Mouse (Mus musculus) stomach, embryonic 14.5 days (tissue): ENCODE data around the gene Paip2b. TPM values are rescaled to one million over a fixed set of nuclear protein-coding genes. Genes with fewer than 3 reads are reported as not detected.
"Not testable (repeated sequence)": the region's sequence is repeated elsewhere in the genome, so short reads cannot be mapped to it uniquely, and the experiment has no call there.

Experiments
- ATAC-seq: fragments of 200-750 bp; cut with Nextera tagmentation; 2 replicates; pipeline ENCODE4 v1.8.0; 2017; ENCODE audit warnings: low read depth, moderate TSS enrichment; ENCODE audit not compliant: insufficient number of reproducible peaks, insufficient read depth, low FRiP score
- H3K27ac ChIP-seq: fragments of 300-500 bp; sonication (generic); 2 replicates; pipeline ENCODE4 v1.5.1; 2014; ENCODE audit warnings: mild to moderate bottlenecking, low read length, moderate library complexity, mixed read lengths
- H3K27me3 ChIP-seq: fragments of 300-500 bp; sonication (generic); 2 replicates; pipeline ENCODE4 v1.6.1; 2014; ENCODE audit warnings: low read length, control low read depth, mixed read lengths; ENCODE audit not compliant: control insufficient read depth, insufficient read depth
- H3K36me3 ChIP-seq: fragments of 300-500 bp; sonication (generic); 2 replicates; pipeline ENCODE4 v1.6.1; 2014; ENCODE audit warnings: mild to moderate bottlenecking, control low read depth, low read length, moderate library complexity, mixed read lengths; ENCODE audit not compliant: control insufficient read depth, insufficient read depth
- H3K4me1 ChIP-seq: fragments of 300-500 bp; sonication (generic); 2 replicates; pipeline ENCODE4 v1.6.1; 2014; ENCODE audit warnings: low read length, control low read depth, mixed read lengths; ENCODE audit not compliant: control insufficient read depth, insufficient read depth
- H3K4me2 ChIP-seq: fragments of 300-500 bp; sonication (generic); replicated peaks from 2 replicates; pipeline ENCODE4 v1.6.1; 2014; ENCODE audit warnings: low read depth, low read length, control low read depth
- H3K4me3 ChIP-seq: fragments of 300-500 bp; sonication (generic); 2 replicates; pipeline ENCODE4 v1.5.1; 2014; ENCODE audit warnings: low read depth, low read length, control low read depth
- H3K9ac ChIP-seq: fragments of 300-500 bp; sonication (generic); replicated peaks from 2 replicates; pipeline ENCODE4 v1.6.1; 2014; ENCODE audit warnings: low read depth, mild to moderate bottlenecking, control low read depth, low read length, moderate library complexity, mixed read lengths
- H3K9me3 ChIP-seq: fragments of 300-500 bp; sonication (generic); 2 replicates; pipeline ENCODE4 v1.6.1; 2016; ENCODE audit warnings: low read depth, low read length, control low read depth; ENCODE audit not compliant: control insufficient read depth
- WGBS: fragments of 180-500 bp; shearing (Covaris S2); extraction: QIAGEN DNeasy Blood & Tissue Kit; methylation state at CpG from one replicate; pipeline ENCODE4 v1.1.7; 2014; 5-methylcytosine and 5-hydroxymethylcytosine counted together
- polyA plus RNA-seq: library from polyadenylated mRNA; unstranded; fragments of >200 nt; fragmentation: Nextera tagmentation; extraction: Ambion mirVana; gene quantifications from 2 replicates; pipeline ENCODE4 v1.2.1, GENCODE M21; 2014

The Paip2b gene
- polyA plus RNA-seq, 1 experiment from 2014 or later: 20.7 TPM

DNA sequence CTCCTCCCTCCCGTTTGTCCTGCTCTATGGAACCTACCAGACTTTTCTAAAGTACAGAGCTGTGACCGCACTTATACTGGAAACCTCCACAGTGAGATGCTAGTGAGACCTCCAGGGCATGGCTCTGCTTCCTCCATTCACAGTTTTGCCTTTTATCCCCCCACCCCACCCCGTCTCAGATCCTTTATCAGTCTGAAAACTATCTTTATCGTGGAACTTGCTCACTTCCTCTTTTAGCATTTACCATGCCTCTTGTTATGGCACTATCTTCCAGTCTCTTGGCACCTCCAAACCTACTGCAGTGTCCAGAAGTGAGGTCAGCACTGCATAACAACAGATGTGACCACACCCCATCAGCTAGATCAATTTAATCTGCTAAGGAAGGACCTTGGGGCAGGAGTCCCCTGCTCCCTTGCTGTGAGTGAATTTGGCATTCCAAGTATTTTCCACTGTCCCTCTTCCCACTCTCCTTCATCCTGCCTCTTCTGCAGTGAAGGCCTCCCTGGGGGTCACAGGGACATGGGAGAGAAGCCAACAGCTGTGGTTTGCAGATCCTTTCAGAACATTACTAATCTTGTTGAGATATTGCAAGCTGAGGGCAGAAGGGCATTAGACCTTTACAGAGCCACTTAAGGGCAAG is 40.2 kb downstream of the Paip2b start:
- H3K9ac ChIP-seq: no peak overlapping the region
- WGBS: 62% methylated on average over 4 of the region's 4 CpGs
- H3K4me3 ChIP-seq: no peak overlapping the region
- no peaks in the 10 kb centered on the region for H3K9me3 ChIP-seq
- H3K27me3 ChIP-seq: no peaks in the 10 kb centered on the region
- H3K4me1 ChIP-seq: no peaks in the 10 kb centered on the region
- H3K4me2 ChIP-seq: no peak overlapping the region
- no peaks in the 10 kb centered on the region for H3K36me3 ChIP-seq
- no peak for ATAC-seq
- no peak overlapping the region for H3K27ac ChIP-seq

DNA sequence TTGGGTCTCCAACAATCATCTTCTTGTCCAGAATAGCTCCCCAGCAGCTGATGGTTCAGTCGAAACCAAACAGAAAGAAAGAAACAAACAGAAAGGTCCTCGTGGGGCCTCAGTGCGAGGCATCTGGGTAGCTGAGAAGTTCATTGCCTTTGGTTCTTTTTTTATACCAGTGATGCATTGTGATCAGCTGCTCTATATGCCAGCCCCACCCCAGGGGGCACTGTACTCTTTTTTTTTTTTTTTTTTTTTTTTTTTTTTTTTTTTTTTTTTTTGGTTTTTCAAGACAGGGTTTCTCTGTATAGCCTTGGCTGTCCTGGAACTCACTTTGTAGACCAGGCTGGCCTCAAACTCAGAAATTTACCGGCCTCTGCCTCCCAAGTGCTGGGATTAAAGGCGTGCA is 41.0 kb downstream of the Paip2b start:
- 82% methylated on average over 5 of the region's 5 CpGs for WGBS
- H3K9ac ChIP-seq, H3K9me3 ChIP-seq, H3K4me3 ChIP-seq, ATAC-seq, H3K27me3 ChIP-seq, H3K4me2 ChIP-seq, H3K36me3 ChIP-seq, H3K27ac ChIP-seq, H3K4me1 ChIP-seq: not testable (repeated sequence)

DNA sequence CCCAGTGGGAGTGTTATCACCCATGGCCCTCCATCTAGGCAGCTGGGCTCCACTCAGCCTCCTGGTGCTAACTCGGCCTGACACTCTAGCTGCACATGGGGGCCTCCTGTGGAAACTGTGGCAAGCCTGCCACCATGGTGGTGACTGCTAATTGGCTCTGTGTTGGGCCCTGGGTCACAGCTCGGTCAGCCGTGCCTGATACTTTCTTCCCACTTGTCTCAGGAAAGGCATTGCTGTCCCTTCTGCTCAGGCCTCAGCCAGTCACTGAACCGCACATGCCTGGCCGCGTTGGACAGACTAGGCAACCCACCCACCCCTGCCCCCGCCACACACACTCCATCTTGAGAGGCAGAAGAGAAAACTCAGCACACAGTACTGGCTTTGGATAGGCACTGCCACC is 43.0 kb downstream of the Paip2b start:
- ATAC-seq: no peak
- Histone ChIP-seq H3K9me3 (no peaks in the 10 kb centered on the region), H3K4me1 (no peaks in the 10 kb centered on the region), H3K4me2 (no peak overlapping the region), H3K27me3 (no peaks in the 10 kb centered on the region), H3K36me3 (no peaks in the 10 kb centered on the region), H3K9ac (no peak overlapping the region), H3K27ac (no peak overlapping the region), H3K4me3 (no peak overlapping the region)
- WGBS: 81% methylated on average over 7 of the region's 7 CpGs

DNA sequence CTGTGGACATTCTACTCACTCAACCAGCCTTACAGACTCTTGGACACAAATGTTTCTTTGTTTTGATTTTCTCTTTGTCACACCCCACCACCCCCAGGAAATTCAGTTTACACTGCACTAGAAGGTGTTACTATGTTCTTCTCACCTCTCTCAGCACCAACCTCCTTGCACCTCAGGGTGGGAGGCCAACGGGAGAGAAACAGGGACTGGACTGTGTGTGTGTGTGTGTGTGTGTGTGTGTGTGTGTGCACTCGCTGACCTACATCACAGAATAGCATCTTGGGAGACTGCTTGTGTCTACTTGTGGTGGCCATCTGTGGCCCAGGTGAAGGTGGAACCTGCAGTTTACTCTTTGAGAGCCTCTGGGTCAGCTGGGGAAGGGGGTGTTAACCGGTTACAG is 45.1 kb downstream of the Paip2b start:
- Histone ChIP-seq H3K27ac (no peak overlapping the region), H3K4me2 (no peak overlapping the region), H3K9ac (no peak overlapping the region), H3K4me3 (no peak overlapping the region), H3K9me3 (no peaks in the 10 kb centered on the region), H3K4me1 (no peaks in the 10 kb centered on the region), H3K27me3 (no peaks in the 10 kb centered on the region), H3K36me3 (no peaks in the 10 kb centered on the region)
- 74% methylated on average over 3 of the region's 3 CpGs for WGBS
- no peak for ATAC-seq

DNA sequence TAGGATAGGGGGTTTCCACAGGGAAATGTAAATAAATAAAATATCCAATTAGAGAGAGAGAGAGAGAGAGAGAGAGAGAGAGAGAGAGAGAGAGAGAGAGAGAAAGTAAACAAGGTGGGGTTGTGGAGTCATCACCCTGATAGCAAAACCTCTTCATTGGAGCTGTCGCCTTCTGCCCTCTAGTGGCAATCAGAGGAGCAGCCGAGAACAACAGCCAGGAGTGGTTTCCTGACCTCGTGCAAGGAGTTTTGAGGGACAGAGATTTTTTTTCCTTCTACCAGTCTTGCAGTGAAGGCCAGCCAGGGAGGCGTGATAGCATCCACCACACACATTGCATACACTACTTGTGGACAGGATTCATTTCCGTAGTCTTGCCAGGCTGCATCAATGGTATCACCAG is 52.5 kb downstream of the Paip2b start:
- H3K4me3 ChIP-seq: no peak overlapping the region
- no peak overlapping the region for H3K4me2 ChIP-seq
- H3K4me1 ChIP-seq: peaks cover 13% of the 10 kb centered on the region; the same call in 1 of the 2 replicates
- H3K9ac ChIP-seq: no peak overlapping the region
- no peak for ATAC-seq
- 11% methylated on average over 5 of the region's 5 CpGs for WGBS
- H3K36me3 ChIP-seq: no peaks in the 10 kb centered on the region
- H3K27ac ChIP-seq: no peak overlapping the region
- H3K27me3 ChIP-seq: no peaks in the 10 kb centered on the region
- H3K9me3 ChIP-seq: no peaks in the 10 kb centered on the region

DNA sequence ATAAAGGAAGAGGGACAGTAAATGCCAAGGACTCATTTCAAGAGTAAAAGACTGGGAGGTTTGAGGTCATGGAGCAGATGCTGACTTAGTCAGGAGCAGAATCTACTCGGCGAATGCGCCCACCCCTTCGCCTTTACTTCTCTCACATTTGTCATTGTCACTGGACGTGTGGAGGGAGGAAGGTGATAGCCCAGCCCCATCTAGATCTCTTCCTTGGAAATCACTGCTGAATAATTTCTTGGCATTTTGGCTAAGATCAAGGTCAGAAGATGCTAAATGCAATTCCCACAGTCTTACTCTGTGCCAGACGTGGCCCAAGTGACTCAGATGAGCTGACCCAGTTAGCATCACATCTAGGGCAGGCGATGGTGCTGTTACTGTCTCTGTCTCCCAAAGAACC is 53.2 kb downstream of the Paip2b start:
- Histone ChIP-seq H3K9me3 (no peaks in the 10 kb centered on the region), H3K4me2 (no peak overlapping the region), H3K36me3 (no peaks in the 10 kb centered on the region), H3K27me3 (no peaks in the 10 kb centered on the region), H3K4me1 (peaks cover 15% of the 10 kb centered on the region; the same call in 1 of the 2 replicates), H3K9ac (no peak overlapping the region), H3K27ac (no peak overlapping the region), H3K4me3 (no peak overlapping the region)
- ATAC-seq: no peak
- WGBS: 68% methylated on average over 7 of the region's 7 CpGs

DNA sequence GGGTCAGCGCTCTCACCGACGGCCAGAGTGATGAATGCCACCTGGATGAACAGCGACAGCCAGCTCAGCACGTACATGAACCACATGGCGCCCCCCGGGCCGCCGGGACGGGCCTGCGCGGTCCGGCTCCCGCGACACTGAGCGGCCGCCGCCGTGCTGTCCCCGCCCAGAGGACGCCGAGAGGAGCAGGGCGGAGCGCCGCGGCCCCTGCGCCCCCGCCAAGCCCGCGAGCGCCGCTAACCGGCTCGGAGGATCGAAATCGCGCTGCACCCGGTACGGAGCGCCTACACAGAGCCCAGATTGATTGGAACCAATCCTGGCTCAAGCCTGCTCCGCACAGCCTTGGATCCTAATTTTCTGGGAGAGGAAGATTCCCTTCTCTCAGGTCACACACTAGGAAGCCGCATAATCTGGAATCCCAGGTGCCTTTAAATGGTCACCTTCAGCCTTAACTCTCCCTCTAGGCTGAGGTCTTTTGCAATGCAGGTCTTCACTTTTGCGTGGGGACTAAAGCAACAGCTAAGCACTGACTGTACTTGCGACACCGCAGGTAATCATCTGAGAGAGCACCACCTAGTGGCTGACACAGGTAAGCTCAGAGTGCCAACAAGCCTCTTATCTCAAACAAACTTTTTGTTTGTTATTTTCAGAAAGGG is 55.8 kb downstream of the Paip2b start, which contains the start of gene Tex261:
Tex261 (minus strand) TSS at position 176 of the 656 bp plus-strand sequence.
- Histone ChIP-seq H3K4me3 (peak within 1 kb of the TSS; percentile 85), H3K27me3 (no peaks in the 10 kb centered on the region), H3K4me1 (peaks cover 15% of the 10 kb centered on the region; the same call in 1 of the 2 replicates), H3K9ac (peak within 1 kb of the TSS; percentile 90), H3K9me3 (no peaks in the 10 kb centered on the region), H3K4me2 (peak within 1 kb of the TSS; percentile 78), H3K36me3 (peaks cover 9% of the 10 kb centered on the region; the same call in 1 of the 2 replicates), H3K27ac (peak within 1 kb of the TSS; percentile 88)
- WGBS: under 1% methylated on average over 45 of the region's 45 CpGs
- ATAC-seq: peak; percentile 92

DNA sequence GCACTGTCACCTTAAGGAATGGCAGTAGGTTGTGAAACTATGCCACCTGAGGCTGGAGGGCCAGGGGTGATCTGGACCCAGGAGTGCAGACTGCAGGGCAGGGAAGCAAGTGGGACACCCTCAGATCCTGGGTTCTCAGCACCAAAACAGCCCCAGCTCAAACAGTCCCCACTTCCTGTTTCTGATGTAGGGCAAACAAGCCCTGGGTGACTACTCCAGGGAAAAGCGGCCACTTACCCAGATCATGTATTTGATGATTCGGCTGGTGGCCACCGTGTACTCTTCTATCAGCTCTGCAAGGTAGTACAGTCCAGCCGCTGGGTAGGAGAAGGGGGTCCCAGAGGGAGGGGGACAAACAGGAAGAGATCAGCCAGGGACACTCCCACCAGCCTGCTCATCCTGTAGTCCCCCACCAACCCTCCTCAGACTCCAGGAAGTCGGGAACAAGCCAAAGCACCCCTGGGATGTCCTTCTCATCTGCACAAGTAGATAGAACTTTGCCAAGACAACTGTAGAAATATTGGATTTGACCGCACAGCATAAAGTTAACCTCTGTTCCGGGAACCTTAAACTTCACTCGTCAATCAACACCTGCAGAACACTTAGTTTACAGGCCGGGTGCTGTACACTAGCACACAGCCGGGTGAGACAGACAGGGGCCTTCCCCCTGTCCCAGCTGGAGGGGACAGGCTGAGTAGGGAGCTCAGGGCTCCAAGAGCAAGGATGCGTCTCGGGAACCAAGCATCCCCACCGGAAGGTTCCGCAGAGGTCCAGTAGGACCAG is 56.6 kb downstream of the Paip2b start:
- no peaks in the 10 kb centered on the region for H3K27me3 ChIP-seq
- 1% methylated on average over 14 of the region's 14 CpGs for WGBS
- peaks cover 11% of the 10 kb centered on the region for H3K36me3 ChIP-seq
- H3K4me1 ChIP-seq: peaks cover 15% of the 10 kb centered on the region; the same call in 1 of the 2 replicates
- H3K27ac ChIP-seq: peak overlapping the region; percentile 88
- no peaks in the 10 kb centered on the region for H3K9me3 ChIP-seq
- peak overlapping the region; percentile 78 for H3K4me2 ChIP-seq
- peak overlapping the region; percentile 85 for H3K4me3 ChIP-seq
- peak; percentile 31 for ATAC-seq
- peak overlapping the region; percentile 90 for H3K9ac ChIP-seq
